Mouse (Mus musculus) adrenal gland, postnatal 10 days (tissue): ENCODE measurements at regions not wholly inside any gene's neighbourhood (a gene's known extent, or its start where the extent isn't known, plus 50 kb on each side); places are given as distances from the start of the nearest gene placed in this dataset.
"Not testable (repeated sequence)": the region's sequence is repeated elsewhere in the genome, so short reads cannot be mapped to it uniquely, and the experiment has no call there.

Source experiments
- DNase-seq: peaks from one replicate; pipeline ENCODE4 v3.0.0; 2021; ENCODE audit warnings: mixed read lengths

- DNase-seq, result no peak
Measured at GRCm38 (mm10) chr17:29430401-29430800, 60.2 kb upstream of the Pim1 start.

- no peak for DNase-seq
Measured at GRCm38 (mm10) chr17:29430806-29431205, 59.7 kb upstream of the Pim1 start.

- peak; percentile 12 for DNase-seq
Measured at GRCm38 (mm10) chr17:29431553-29432297, 58.8 kb upstream of the Pim1 start.

- DNase-seq, result no peak
Measured at GRCm38 (mm10) chr17:29432666-29433065, 57.9 kb upstream of the Pim1 start.

- DNase-seq, result no peak
Measured at GRCm38 (mm10) chr17:29433370-29433769, 57.2 kb upstream of the Pim1 start.

GRCm38 (mm10) chr17:29434074-29434944, 56.2 kb upstream of the Pim1 start:
- DNase-seq, result peak; percentile 56

- no peak for DNase-seq
Measured at GRCm38 (mm10) chr17:29435345-29436006, 55.1 kb upstream of the Pim1 start.

GRCm38 (mm10) chr17:29436484-29436870, 54.1 kb upstream of the Pim1 start:
- DNase-seq, result not testable (repeated sequence)

- DNase-seq, result peak; percentile 90
Measured at GRCm38 (mm10) chr17:29436871-29437534, 53.5 kb upstream of the Pim1 start.

- no peak for DNase-seq
Measured at GRCm38 (mm10) chr17:29437535-29438324, 52.8 kb upstream of the Pim1 start.

GRCm38 (mm10) chr17:29438347-29439235, 52.0 kb upstream of the Pim1 start:
- DNase-seq, result peak; percentile 81

- DNase-seq, result peak; percentile 68
Measured at GRCm38 (mm10) chr17:29439992-29440391, 50.6 kb upstream of the Pim1 start.

GRCm38 (mm10) chr17:29440490-29440889, 50.1 kb upstream of the Pim1 start:
- no peak for DNase-seq
